Mouse (Mus musculus) bone marrow, adult 2 months (tissue): Measurements from ENCODE around the gene Cul4b. TPM values are rescaled to one million over a fixed set of nuclear protein-coding genes. Genes with fewer than 3 reads are reported as not detected.

Source experiments
- H3K27ac ChIP-seq: fragments of 200-500 bp; 2 replicates; pipeline ENCODE4 v1.5.1; 2012; ENCODE audit warnings: low read depth, mild to moderate bottlenecking, control low read depth, inconsistent platforms, low read length; ENCODE audit not compliant: control insufficient read depth, poor library complexity, insufficient read depth
- H3K4me1 ChIP-seq: fragments of 200-500 bp; 2 replicates; pipeline ENCODE4 v1.6.1; 2011; ENCODE audit warnings: low read length; ENCODE audit not compliant: control insufficient read depth, insufficient read depth
- H3K4me3 ChIP-seq: fragments of 200-500 bp; replicated peaks from 2 replicates; pipeline ENCODE3; 2011; ENCODE audit warnings: mild to moderate bottlenecking, low read depth, low read length, control low read depth; ENCODE audit not compliant: control insufficient read depth
- CTCF ChIP-seq: fragments of 200-500 bp; IDR thresholded peaks from 2 replicates; pipeline ENCODE4 v1.5.1; 2011; ENCODE audit warnings: low read length, control low read depth; ENCODE audit not compliant: control insufficient read depth, insufficient read depth
- POLR2A ChIP-seq: fragments of 200-500 bp; IDR thresholded peaks from 2 replicates; pipeline ENCODE4 v1.6.1; 2011; ENCODE audit warnings: low read depth, mild to moderate bottlenecking, control low read depth, low read length, borderline replicate concordance; ENCODE audit not compliant: control insufficient read depth
- WGBS: fragments of 180-500 bp; shearing (Covaris S2); methylation state at CpG from one replicate; pipeline ENCODE4 v1.1.7; 2018; 5-methylcytosine and 5-hydroxymethylcytosine counted together
- polyA plus RNA-seq: library from polyadenylated mRNA; stranded (reverse); fragments of >200 nt; gene quantifications from 2 replicates; pipeline ENCODE4 v1.2.4, GENCODE M21; 2011; ENCODE audit warnings: low replicate concordance; ENCODE audit not compliant: missing spikeins, insufficient read depth, insufficient read length

The Cul4b gene
- 4.7 and 26.5 TPM in 2 replicates for polyA plus RNA-seq

DNA sequence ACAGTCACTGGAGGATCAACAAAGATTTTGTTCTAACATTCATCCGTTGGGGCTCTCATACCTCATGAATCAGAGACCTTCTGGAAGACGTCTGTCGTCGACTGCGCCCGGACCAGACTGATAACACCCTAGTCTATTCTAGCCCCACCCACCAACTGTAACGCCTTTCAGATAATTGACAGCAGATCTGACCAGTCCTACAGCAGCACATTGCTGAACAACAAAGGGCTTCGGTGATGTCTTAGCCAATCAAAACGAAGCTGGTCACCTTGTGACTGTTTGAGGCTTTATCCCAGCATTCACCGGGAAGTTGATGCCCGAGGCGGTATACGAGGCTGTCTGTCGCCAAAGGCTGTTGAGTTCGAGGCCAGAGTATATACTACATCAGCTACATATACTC, at the start of gene Cul4b:
TSS of gene Cul4b (minus strand) at position 119 of the 400 bp plus-strand sequence.
- Histone ChIP-seq H3K27ac (no peak within 1 kb of the TSS), H3K4me1 (no peaks in the 10 kb centered on the region), H3K4me3 (no peak within 1 kb of the TSS)
- TF ChIP-seq POLR2A (no peak), CTCF (no peak)
- WGBS, result 78% methylated on average over 15 of the region's 15 CpGs

- TF ChIP-seq CTCF, result no peak
- TF ChIP-seq POLR2A, result no peak
- H3K4me3 ChIP-seq, result peak overlapping the region; percentile 78
- WGBS, result 15% methylated on average over 3 of the region's 3 CpGs
Observed at GRCm38 (mm10) chrX:38600995-38601369, 25.0 kb upstream of the Cul4b start.

GRCm38 (mm10) chrX:38600177-38600994, 24.4 kb upstream of the Cul4b start, which contains the start of gene Mcts1:
Gene Mcts1 (plus strand): TSS chrX:38600578.
- Histone ChIP-seq H3K4me1 (no peaks in the 10 kb centered on the region), H3K27ac (peak within 1 kb of the TSS; percentile 73), H3K4me3 (peak within 1 kb of the TSS; percentile 78)
- TF ChIP-seq CTCF (no peak), POLR2A (no peak)
- WGBS, result 7% methylated on average over 26 of the region's 26 CpGs

More at GRCm38 (mm10) chrX:38600995-38601369, 25.0 kb upstream of the Cul4b start:
- Histone ChIP-seq H3K4me1 (no peaks in the 10 kb centered on the region), H3K27ac (no peak overlapping the region; the same call in 1 of the 2 replicates)

GRCm38 (mm10) chrX:38593180-38593889, 17.3 kb upstream of the Cul4b start:
- H3K27ac ChIP-seq, result no peak overlapping the region
- TF ChIP-seq POLR2A, result no peak
- no peak for TF ChIP-seq CTCF
- 69% methylated on average over 5 of the region's 5 CpGs for WGBS
- no peaks in the 10 kb centered on the region for H3K4me1 ChIP-seq
- no peak overlapping the region for H3K4me3 ChIP-seq

DNA sequence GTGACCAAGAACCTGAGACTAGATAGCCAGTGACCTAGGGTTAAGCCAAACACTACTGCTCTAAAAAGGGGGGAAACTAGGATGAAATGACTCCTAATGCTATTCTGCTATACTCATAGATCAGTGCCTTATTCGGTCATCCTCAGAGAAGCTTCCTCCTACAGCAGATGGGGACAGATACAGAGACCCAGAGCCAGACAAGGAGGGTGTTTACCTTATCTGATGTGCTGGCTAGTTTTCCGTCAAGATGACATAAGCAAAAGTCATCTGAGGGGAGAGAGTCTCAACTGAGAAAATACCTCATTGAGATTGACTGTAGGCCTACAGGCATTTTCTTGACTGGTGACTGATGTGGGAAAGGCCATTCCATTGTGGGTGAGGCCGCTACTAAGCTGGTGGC, 15.8 kb upstream of the Cul4b start:
- H3K4me1 ChIP-seq, result no peaks in the 10 kb centered on the region
- H3K27ac ChIP-seq, result no peak overlapping the region
- WGBS, result 73% methylated on average over 3 of the region's 3 CpGs
- H3K4me3 ChIP-seq, result no peak overlapping the region
- TF ChIP-seq CTCF (no peak), POLR2A (no peak)

- no peaks in the 10 kb centered on the region for H3K4me1 ChIP-seq
- 68% methylated on average over 4 of the region's 4 CpGs for WGBS
- H3K27ac ChIP-seq, result no peak overlapping the region
- TF ChIP-seq POLR2A (no peak), CTCF (no peak)
- H3K4me3 ChIP-seq, result no peak overlapping the region
Observed at GRCm38 (mm10) chrX:38589827-38590226, 13.8 kb upstream of the Cul4b start.

DNA sequence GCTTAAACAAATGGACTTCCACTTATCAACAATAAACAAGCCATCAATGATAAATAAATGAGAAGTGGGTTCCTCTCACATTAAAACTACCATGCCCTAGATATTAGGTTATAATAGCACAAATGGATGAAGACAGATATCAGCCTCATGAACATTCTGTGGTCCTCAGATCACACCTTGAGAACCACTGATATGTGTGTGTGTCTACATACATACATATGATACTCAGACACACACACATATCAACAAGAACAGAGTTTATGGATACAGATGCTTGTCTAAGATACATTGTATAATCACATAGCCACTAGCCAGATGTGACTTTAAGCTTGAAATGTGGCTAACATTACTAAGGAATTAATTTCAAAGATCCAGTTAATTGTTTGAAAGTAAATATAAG, 7.3 kb upstream of the Cul4b start:
- H3K27ac ChIP-seq, result no peak overlapping the region

DNA sequence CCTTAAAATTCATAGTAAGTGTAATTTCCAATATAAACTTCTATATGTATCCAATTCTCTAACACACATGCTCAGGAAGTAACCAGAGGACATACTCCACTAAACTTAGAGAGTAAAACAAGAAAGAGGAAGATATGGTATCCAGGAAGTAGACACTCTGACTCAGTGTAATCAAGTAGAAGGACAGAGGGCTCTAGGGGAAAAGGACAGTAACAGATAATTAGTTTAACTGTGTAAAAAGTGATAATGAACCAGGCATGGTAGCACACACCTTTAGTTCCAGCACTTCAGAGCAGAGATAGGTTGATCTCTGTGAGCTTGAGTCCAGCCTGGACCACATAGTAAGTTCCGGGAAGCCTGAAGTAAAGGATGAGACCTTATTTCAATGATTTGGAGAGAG, 5.1 kb upstream of the Cul4b start:
- TF ChIP-seq CTCF, result no peak
- no peak for TF ChIP-seq POLR2A
- Histone ChIP-seq H3K27ac (no peak overlapping the region), H3K4me3 (no peak overlapping the region), H3K4me1 (no peaks in the 10 kb centered on the region; the same call in 1 of the 2 replicates)
- WGBS, result 81% methylated on average over 1 of the region's 1 CpGs

More for the DNA sequence above, 7.3 kb upstream of the Cul4b start:
- TF ChIP-seq POLR2A (no peak), CTCF (no peak)
- Histone ChIP-seq H3K4me3 (no peak overlapping the region), H3K4me1 (no peaks in the 10 kb centered on the region; the same call in 1 of the 2 replicates)
